Mouse (Mus musculus) megakaryocyte, embryonic 14.5 days (primary cell): ENCODE data around the gene Krt36.

Source experiments
- FLI1 ChIP-seq: IDR thresholded peaks from 2 replicates; pipeline ENCODE4 v1.6.1; 2012; ENCODE audit warnings: low read length, inconsistent platforms, mixed read lengths
- GATA1 ChIP-seq: IDR thresholded peaks from 3 replicates; pipeline ENCODE4 v1.6.1; 2012; ENCODE audit warnings: mixed read lengths, low read length, inconsistent platforms, borderline replicate concordance

GRCm38 (mm10) chr11:100113742-100114029 is 8.3 kb upstream of the Krt36 start:
- TF ChIP-seq GATA1 (no peak), FLI1 (no peak)
